Mouse (Mus musculus) urinary bladder, postnatal 36 days (tissue): ENCODE data around the gene Plcl1.

Experiments used
- DNase-seq, 2 experiments: peaks; one replicate each; pipeline ENCODE4 v3.0.0; 2022; ENCODE audit warnings: low spot score in 2 of 2, mixed read lengths in 1 of 2

The Plcl1 gene

GRCm38 (mm10) chr1:55612759-55613328 is 207.1 kb downstream of the Plcl1 start:
- DNase-seq = peak in 1 of 2 experiments; percentile 16

GRCm38 (mm10) chr1:55617857-55618256 is 212.1 kb downstream of the Plcl1 start:
- DNase-seq = no peak

GRCm38 (mm10) chr1:55618617-55619286 is 213.0 kb downstream of the Plcl1 start:
- peak in 1 of 2 experiments; percentile 59 for DNase-seq

- no peak for DNase-seq
Measured at GRCm38 (mm10) chr1:55631496-55631895, 225.8 kb downstream of the Plcl1 start.

GRCm38 (mm10) chr1:55632024-55632423 is 226.3 kb downstream of the Plcl1 start:
- no peak for DNase-seq

GRCm38 (mm10) chr1:55633326-55633725 is 227.6 kb downstream of the Plcl1 start:
- no peak for DNase-seq

- no peak for DNase-seq
Measured at GRCm38 (mm10) chr1:55659518-55660210, 253.9 kb downstream of the Plcl1 start.

- DNase-seq = no peak
Measured at GRCm38 (mm10) chr1:55661381-55661780, 255.7 kb downstream of the Plcl1 start.

- no peak for DNase-seq
Measured at GRCm38 (mm10) chr1:55665137-55665827, 259.6 kb downstream of the Plcl1 start.

GRCm38 (mm10) chr1:55665828-55666673 is 260.3 kb downstream of the Plcl1 start:
- no peak for DNase-seq

- DNase-seq = no peak
Measured at GRCm38 (mm10) chr1:55666798-55667197, 261.1 kb downstream of the Plcl1 start.

GRCm38 (mm10) chr1:55668622-55669237 is 263.0 kb downstream of the Plcl1 start:
- no peak for DNase-seq

GRCm38 (mm10) chr1:55682676-55683075 is 277.0 kb downstream of the Plcl1 start:
- no peak for DNase-seq

- DNase-seq = no peak
Measured at GRCm38 (mm10) chr1:55686261-55686660, 280.5 kb downstream of the Plcl1 start.

GRCm38 (mm10) chr1:55693636-55694220 is 288.0 kb downstream of the Plcl1 start:
- no peak for DNase-seq

GRCm38 (mm10) chr1:55696206-55696605 is 290.5 kb downstream of the Plcl1 start:
- DNase-seq = no peak

GRCm38 (mm10) chr1:55699393-55699970 is 293.8 kb downstream of the Plcl1 start:
- no peak for DNase-seq

- no peak for DNase-seq
Measured at GRCm38 (mm10) chr1:55700016-55700415, 294.3 kb downstream of the Plcl1 start.

GRCm38 (mm10) chr1:55700726-55701125 is 295.0 kb downstream of the Plcl1 start:
- no peak for DNase-seq

GRCm38 (mm10) chr1:55701601-55702000 is 295.9 kb downstream of the Plcl1 start:
- no peak for DNase-seq
